Mouse (Mus musculus): ENCODE data around the gene Ajuba. TPM values are rescaled to one million over a fixed set of nuclear protein-coding genes. Genes with fewer than 3 reads are reported as not detected.
A peak's percentile ranks its signal among the peaks of the same experiment; 100 is the strongest.

Ajuba gene
- polyA plus RNA-seq, 1 experiment from 2014 or later = 32.0 TPM

- 26% methylated on average over 7 of the region's 7 CpGs for WGBS
- H3K27me3 ChIP-seq (replicated peaks) = no peaks in the 10 kb centered on the region
- no peak overlapping the region for H3K4me2 ChIP-seq
- H3K9me3 ChIP-seq = no peaks in the 10 kb centered on the region
- 0 out of 2 replicates have a peak, but pooled peaks cover 4% of the 10 kb centered on the region for H3K36me3 ChIP-seq
- 0 out of 2 replicates have a peak overlapping the region, but pooled peaks have one; percentile 37 for H3K27ac ChIP-seq
- H3K9ac ChIP-seq = no peak overlapping the region
- no peaks in the 10 kb centered on the region for H3K4me1 ChIP-seq
- peak; percentile 40; the same call in 1 of the 2 replicates for ATAC-seq (ENCODE audit: insufficient read depth, low FRiP score, low read depth)
- H3K4me3 ChIP-seq (replicated peaks) = no peak overlapping the region
Measured at GRCm38 (mm10) chr14:54583681-54584338, 6.5 kb upstream of the Ajuba start.

- no peaks in the 10 kb centered on the region for H3K27me3 ChIP-seq (replicated peaks)
- H3K36me3 ChIP-seq = 0 out of 2 replicates have a peak, but pooled peaks cover 4% of the 10 kb centered on the region
- no peaks in the 10 kb centered on the region for H3K9me3 ChIP-seq
- no peak for ATAC-seq (ENCODE audit: insufficient read depth, low FRiP score, low read depth)
- peaks cover 4% of the 10 kb centered on the region; the same call in 1 of the 2 replicates for H3K4me1 ChIP-seq
- H3K9ac ChIP-seq = no peak overlapping the region
- H3K4me3 ChIP-seq (replicated peaks) = no peak overlapping the region
- no peak overlapping the region for H3K27ac ChIP-seq
- no peak overlapping the region for H3K4me2 ChIP-seq
- WGBS = 84% methylated on average over 9 of the region's 9 CpGs
Measured at GRCm38 (mm10) chr14:54582536-54582935, 5.2 kb upstream of the Ajuba start.

- 77% methylated on average over 7 of the region's 7 CpGs for WGBS
- Histone ChIP-seq H3K4me1 (peaks cover 15% of the 10 kb centered on the region), H3K36me3 (no peaks in the 10 kb centered on the region), H3K27me3 (replicated peaks) (no peaks in the 10 kb centered on the region), H3K4me2 (no peak overlapping the region), H3K4me3 (replicated peaks) (no peak overlapping the region), H3K27ac (no peak overlapping the region), H3K9ac (no peak overlapping the region), H3K9me3 (no peaks in the 10 kb centered on the region)
- no peak for ATAC-seq (ENCODE audit: insufficient read depth, low FRiP score, low read depth)
Measured at GRCm38 (mm10) chr14:54579638-54580037, 2.3 kb upstream of the Ajuba start.

- 0% methylated on average over 10 of the region's 10 CpGs for WGBS
- no peak for ATAC-seq (ENCODE audit: insufficient read depth, low FRiP score, low read depth)
Measured at GRCm38 (mm10) chr14:54578063-54578462, 705 bp upstream of the Ajuba start.

GRCm38 (mm10) chr14:54576241-54577088, 893 bp downstream of the Ajuba start:
- Histone ChIP-seq H3K9ac (peak overlapping the region; percentile 56), H3K4me1 (peaks cover 35% of the 10 kb centered on the region), H3K27me3 (replicated peaks) (no peaks in the 10 kb centered on the region), H3K4me2 (peak overlapping the region; percentile 85), H3K9me3 (no peaks in the 10 kb centered on the region), H3K27ac (peak overlapping the region; percentile 94), H3K36me3 (no peaks in the 10 kb centered on the region; the same call in 1 of the 2 replicates), H3K4me3 (replicated peaks) (peak overlapping the region; percentile 74)
- ATAC-seq (ENCODE audit: insufficient read depth, low FRiP score, low read depth) = no peak
- under 1% methylated on average over 84 of the region's 84 CpGs for WGBS

More at GRCm38 (mm10) chr14:54578063-54578462, 705 bp upstream of the Ajuba start:
- H3K36me3 ChIP-seq = no peaks in the 10 kb centered on the region
- H3K9me3 ChIP-seq = no peaks in the 10 kb centered on the region
- peaks cover 30% of the 10 kb centered on the region for H3K4me1 ChIP-seq
- H3K27ac ChIP-seq = peak overlapping the region; percentile 94
- peak overlapping the region; percentile 85 for H3K4me2 ChIP-seq
- peak overlapping the region; percentile 0; the same call in 1 of the 2 replicates for H3K9ac ChIP-seq
- H3K4me3 ChIP-seq (replicated peaks) = peak overlapping the region; percentile 74
- H3K27me3 ChIP-seq (replicated peaks) = no peaks in the 10 kb centered on the region

GRCm38 (mm10) chr14:54575631-54576030, 1.7 kb downstream of the Ajuba start:
- Histone ChIP-seq H3K4me3 (replicated peaks) (peak overlapping the region; percentile 74), H3K27me3 (replicated peaks) (no peaks in the 10 kb centered on the region), H3K36me3 (peaks cover 7% of the 10 kb centered on the region; the same call in 1 of the 2 replicates), H3K9ac (peak overlapping the region; percentile 56), H3K27ac (peak overlapping the region; percentile 94), H3K4me1 (peaks cover 35% of the 10 kb centered on the region), H3K4me2 (peak overlapping the region; percentile 85), H3K9me3 (no peaks in the 10 kb centered on the region)
- ATAC-seq (ENCODE audit: insufficient read depth, low FRiP score, low read depth) = peak; percentile 15
- under 1% methylated on average over 35 of the region's 39 CpGs for WGBS

GRCm38 (mm10) chr14:54575031-54575430, 2.3 kb downstream of the Ajuba start:
- Histone ChIP-seq H3K27me3 (replicated peaks) (no peaks in the 10 kb centered on the region), H3K4me1 (peaks cover 38% of the 10 kb centered on the region), H3K4me2 (peak overlapping the region; percentile 85), H3K36me3 (peaks cover 9% of the 10 kb centered on the region), H3K27ac (peak overlapping the region; percentile 83), H3K4me3 (replicated peaks) (peak overlapping the region; percentile 74), H3K9ac (peak overlapping the region; percentile 56; the same call in 1 of the 2 replicates), H3K9me3 (no peaks in the 10 kb centered on the region)
- 5% methylated on average over 8 of the region's 8 CpGs for WGBS
- ATAC-seq (ENCODE audit: insufficient read depth, low FRiP score, low read depth) = no peak

- Histone ChIP-seq H3K27ac (peak overlapping the region; percentile 83), H3K36me3 (peaks cover 11% of the 10 kb centered on the region), H3K4me2 (peak overlapping the region; percentile 85), H3K9ac (no peak overlapping the region), H3K4me3 (replicated peaks) (peak overlapping the region; percentile 74), H3K27me3 (replicated peaks) (no peaks in the 10 kb centered on the region), H3K4me1 (peaks cover 43% of the 10 kb centered on the region), H3K9me3 (no peaks in the 10 kb centered on the region)
- ATAC-seq (ENCODE audit: insufficient read depth, low FRiP score, low read depth) = no peak
- WGBS = 15% methylated on average over 4 of the region's 4 CpGs
Measured at GRCm38 (mm10) chr14:54574253-54574652, 3.1 kb downstream of the Ajuba start.

- WGBS = 15% methylated on average over 14 of the region's 14 CpGs
- Histone ChIP-seq H3K4me2 (peak overlapping the region; percentile 85), H3K36me3 (peaks cover 16% of the 10 kb centered on the region)
Measured at GRCm38 (mm10) chr14:54572790-54573736, 4.3 kb downstream of the Ajuba start.

GRCm38 (mm10) chr14:54572122-54572521, 5.2 kb downstream of the Ajuba start:
- Histone ChIP-seq H3K9me3 (no peaks in the 10 kb centered on the region), H3K4me3 (replicated peaks) (no peak overlapping the region), H3K27ac (peak overlapping the region; percentile 46), H3K4me2 (no peak overlapping the region), H3K9ac (no peak overlapping the region), H3K4me1 (peaks cover 41% of the 10 kb centered on the region), H3K36me3 (peaks cover 24% of the 10 kb centered on the region), H3K27me3 (replicated peaks) (no peaks in the 10 kb centered on the region)
- WGBS = 59% methylated on average over 4 of the region's 4 CpGs
- no peak for ATAC-seq (ENCODE audit: insufficient read depth, low FRiP score, low read depth)

More at GRCm38 (mm10) chr14:54572790-54573736, 4.3 kb downstream of the Ajuba start:
- Histone ChIP-seq H3K27me3 (replicated peaks) (no peaks in the 10 kb centered on the region), H3K9ac (peak overlapping the region; percentile 17; the same call in 1 of the 2 replicates), H3K27ac (peak overlapping the region; percentile 83), H3K9me3 (no peaks in the 10 kb centered on the region), H3K4me1 (peaks cover 41% of the 10 kb centered on the region), H3K4me3 (replicated peaks) (peak overlapping the region; percentile 74)
- ATAC-seq (ENCODE audit: insufficient read depth, low FRiP score, low read depth) = peak; percentile 61
